Mouse (Mus musculus) embryo, embryonic 11 days (tissue): Measurements from ENCODE around the gene Cgrrf1.

Source experiments
- DNase-seq: peaks from one replicate; pipeline ENCODE4 v3.0.0-alpha.2; 2015

The Cgrrf1 gene

DNA sequence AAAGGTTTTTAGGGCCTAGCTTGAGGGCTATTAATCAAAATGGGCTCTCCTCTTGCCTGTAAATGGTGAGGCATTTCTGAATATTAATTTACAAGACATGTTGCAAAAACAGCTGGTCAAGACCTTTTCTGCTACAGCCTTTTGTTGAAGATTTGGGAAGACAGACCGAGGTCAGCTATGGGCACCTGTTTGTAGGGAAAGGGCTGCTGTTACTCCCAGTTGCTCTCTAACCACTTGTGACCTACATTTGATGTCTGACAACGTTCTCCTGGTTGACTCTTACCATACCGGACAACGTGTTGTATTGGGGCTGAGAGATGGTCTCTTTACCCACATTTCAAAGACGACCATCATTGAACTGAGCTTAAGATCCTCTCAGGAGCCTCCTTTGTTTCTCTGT lies 66.0 kb downstream of the Cgrrf1 start:
- no peak for DNase-seq

DNA sequence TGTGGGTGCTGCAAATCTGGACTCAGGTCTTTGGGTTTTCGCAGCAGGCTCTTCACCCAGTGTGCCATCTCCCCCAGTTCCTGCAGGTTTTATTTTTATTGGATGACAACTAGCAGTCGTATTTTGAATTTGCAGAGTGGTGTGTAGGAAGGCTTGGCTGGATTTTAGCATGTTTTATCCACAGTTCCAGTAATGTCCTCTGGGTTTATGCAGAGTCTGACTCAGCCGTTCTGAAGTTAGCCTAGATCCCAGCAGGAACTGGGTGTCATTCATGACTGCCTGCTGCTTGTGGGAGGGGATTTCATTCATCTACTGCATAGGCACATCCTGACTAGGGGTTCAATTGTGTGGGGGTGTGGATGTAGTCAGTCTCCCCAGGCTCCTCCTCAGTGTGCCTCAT lies 66.7 kb downstream of the Cgrrf1 start:
- DNase-seq: no peak

DNA sequence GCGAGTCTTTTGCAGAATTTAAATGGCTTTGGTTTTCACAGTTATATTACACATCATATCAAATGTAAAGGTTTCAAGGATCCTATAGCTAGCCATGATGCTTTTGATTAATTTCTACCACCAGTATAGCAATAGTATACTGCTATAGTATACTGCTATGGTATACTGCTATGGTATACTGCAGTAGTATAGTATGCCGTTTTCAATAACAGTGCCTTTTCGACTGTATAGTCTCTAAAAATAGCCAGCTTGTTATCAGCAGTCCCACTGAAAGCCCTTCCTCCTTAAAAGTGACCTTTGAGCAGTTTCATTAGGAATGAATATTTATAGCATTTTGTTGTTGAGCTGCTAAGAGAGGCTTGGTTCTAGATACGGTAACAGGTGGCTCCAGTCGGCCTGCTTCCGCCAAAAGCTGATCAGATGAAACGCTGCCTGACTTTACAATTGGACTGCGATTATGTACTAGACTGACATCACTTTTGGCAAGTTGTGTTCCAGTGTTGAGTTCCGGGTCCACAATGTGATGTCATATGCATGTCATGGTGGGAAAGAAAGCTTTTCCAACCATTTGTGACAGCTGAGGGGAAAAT lies 70.7 kb downstream of the Cgrrf1 start:
- DNase-seq: no peak
